Mouse (Mus musculus): ENCODE data around the gene P2ry13. TPM values are rescaled to one million over a fixed set of nuclear protein-coding genes. Genes with fewer than 3 reads are reported as not detected.

Gene P2ry13
- total and polyA plus RNA-seq, 3 experiments, result 0.08 to 1.2 (median 1.2) TPM

DNA sequence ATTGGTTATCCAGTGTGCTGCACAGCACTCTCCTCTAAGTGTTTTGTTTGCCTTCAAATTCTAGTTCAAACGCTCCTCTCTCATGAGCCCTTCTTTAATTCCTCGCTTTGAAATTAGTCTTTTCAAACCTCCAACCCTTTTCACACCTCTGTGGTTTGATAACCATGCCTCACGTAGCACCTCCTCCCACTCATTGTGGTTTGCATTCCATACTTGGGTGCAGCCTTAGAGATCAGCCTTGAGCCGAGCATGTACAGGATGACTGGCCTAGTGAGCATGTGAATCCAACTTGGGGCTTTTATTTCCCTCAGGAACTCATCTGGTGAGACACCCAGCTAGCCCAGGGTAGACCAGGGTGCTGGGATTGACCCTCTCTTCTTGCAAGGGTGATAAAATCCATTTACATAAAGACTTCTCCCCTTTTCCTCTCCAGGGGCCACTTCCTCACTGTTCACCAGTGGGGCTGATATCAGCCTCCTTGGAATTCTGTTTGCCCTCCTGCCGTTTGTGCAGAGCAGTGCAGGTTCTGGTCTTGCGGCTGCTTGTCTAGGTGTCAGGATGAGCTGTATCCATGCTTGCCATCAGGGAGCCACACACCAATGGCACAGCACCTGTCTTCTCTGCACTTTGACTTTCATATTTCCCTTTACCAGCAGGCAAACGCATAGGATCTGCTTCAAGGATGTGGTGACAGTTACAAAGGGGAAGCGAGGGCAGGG lies 6.7 kb downstream of the P2ry13 start:
- DNase-seq (ENCODE audit: extremely low read depth), result no peak
- Histone ChIP-seq H3K9me3 (replicated peaks; ENCODE audit: low read length) (no peaks in the 10 kb centered on the region), H3K4me3 (replicated peaks in 1 of 3; ENCODE audit: low read depth in 2 of 3, low read length in 2 of 3, poor library complexity in 1 of 3) (no peak overlapping the region), H3K4me2 (ENCODE audit: insufficient read depth, low read depth, poor library complexity, severe bottlenecking) (no peak overlapping the region), H3K9ac (ENCODE audit: insufficient read depth, low read depth) (no peak overlapping the region), H3K36me3 (replicated peaks in 1 of 2; ENCODE audit: control insufficient read depth in 1 of 2, insufficient read depth in 1 of 2, low read length in 1 of 2) (no peaks in the 10 kb centered on the region), H3K27me3 (replicated peaks) (no peaks in the 10 kb centered on the region), H3K4me1 (ENCODE audit: control insufficient read depth in 1 of 2, insufficient read depth in 2 of 2) (peaks cover 0 to 24% of the 10 kb centered on the region in 2 experiments; a peak in 2 of 4 replicates), H3K27ac (ENCODE audit: insufficient read depth, low read depth) (no peak overlapping the region), H3K79me2 (replicated peaks; ENCODE audit: control insufficient read depth, extremely low read depth, insufficient read depth, poor library complexity, severe bottlenecking) (no peaks in the 10 kb centered on the region)
- dilution Hi-C loops (cut with MboI; ENCODE audit: extremely low pct_ligation_motif_present, extremely low pct_unique_long_range_greater_than_20kb, low sequenced_read_pairs) (no loop called here), in situ Hi-C loops (cut with MboI; ENCODE audit: low pct_ligation_motif_present, low pct_unique_long_range_greater_than_20kb, low sequenced_read_pairs) (no loop called here)
- TF ChIP-seq JUND (conservative IDR thresholded peaks at IDR 0.05; ENCODE audit: low read depth, low read length) (no peak), NRF1 (IDR thresholded peaks at IDR 0.05; ENCODE audit: low read depth, low read length) (no peak), MYC (IDR thresholded peaks at IDR 0.05; ENCODE audit: low read depth, low read length) (no peak)

DNA sequence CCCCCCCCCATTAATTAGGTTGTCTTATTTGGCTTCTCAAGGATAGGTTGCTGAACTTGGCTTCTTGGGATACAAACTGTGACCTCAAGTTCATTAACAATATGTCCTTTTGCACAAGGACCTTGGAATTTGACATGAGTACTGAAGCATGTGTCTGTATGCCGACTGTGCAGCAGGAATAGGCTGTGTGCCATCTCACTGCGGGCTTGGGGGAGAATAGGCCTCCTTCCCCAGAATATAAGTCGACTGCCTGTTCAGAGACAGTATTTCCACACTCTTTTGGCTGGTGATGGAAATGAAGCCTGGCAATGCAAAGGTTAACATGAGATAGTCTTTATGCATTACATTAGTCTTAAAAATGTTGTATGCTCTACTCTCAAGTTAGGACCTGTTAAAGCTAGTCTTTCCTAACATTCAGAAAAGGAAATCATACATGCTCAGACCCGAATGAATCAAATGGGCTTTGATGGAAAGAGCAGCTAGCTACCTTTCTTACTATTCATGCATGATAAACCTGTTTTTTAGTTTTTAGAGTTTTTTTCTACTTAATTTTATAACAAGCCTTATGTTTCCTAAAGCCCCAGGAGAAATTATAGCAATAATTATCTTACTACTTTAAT lies 13.2 kb downstream of the P2ry13 start:
- Histone ChIP-seq H3K79me2 (replicated peaks; ENCODE audit: control insufficient read depth, extremely low read depth, insufficient read depth, poor library complexity, severe bottlenecking) (no peaks in the 10 kb centered on the region), H3K4me2 (ENCODE audit: insufficient read depth, low read depth, poor library complexity, severe bottlenecking) (no peak overlapping the region), H3K36me3 (replicated peaks in 1 of 2; ENCODE audit: control insufficient read depth in 1 of 2, insufficient read depth in 1 of 2, low read length in 1 of 2) (no peaks in the 10 kb centered on the region), H3K4me1 (ENCODE audit: control insufficient read depth in 1 of 2, insufficient read depth in 2 of 2) (peaks cover 0 to 10% of the 10 kb centered on the region in 2 experiments; a peak in 2 of 4 replicates), H3K4me3 (replicated peaks in 1 of 3; ENCODE audit: low read depth in 2 of 3, low read length in 2 of 3, poor library complexity in 1 of 3) (no peak overlapping the region), H3K9ac (ENCODE audit: insufficient read depth, low read depth) (no peak overlapping the region), H3K27ac (ENCODE audit: insufficient read depth, low read depth) (no peak overlapping the region), H3K27me3 (replicated peaks) (no peaks in the 10 kb centered on the region), H3K9me3 (replicated peaks; ENCODE audit: low read length) (no peaks in the 10 kb centered on the region)
- dilution Hi-C loops (cut with MboI; ENCODE audit: extremely low pct_ligation_motif_present, extremely low pct_unique_long_range_greater_than_20kb, low sequenced_read_pairs), result no loop called here
- TF ChIP-seq POLR2AphosphoS2 (IDR thresholded peaks at IDR 0.05; ENCODE audit: low read depth, low read length), result no peak
- TF ChIP-seq SIN3A (IDR thresholded peaks at IDR 0.05; ENCODE audit: low read length), result no peak
- TF ChIP-seq JUND (conservative IDR thresholded peaks at IDR 0.05; ENCODE audit: low read depth, low read length), result no peak
- in situ Hi-C loops (cut with MboI; ENCODE audit: low pct_ligation_motif_present, low pct_unique_long_range_greater_than_20kb, low sequenced_read_pairs), result no loop called here
- DNase-seq (ENCODE audit: extremely low read depth), result no peak

DNA sequence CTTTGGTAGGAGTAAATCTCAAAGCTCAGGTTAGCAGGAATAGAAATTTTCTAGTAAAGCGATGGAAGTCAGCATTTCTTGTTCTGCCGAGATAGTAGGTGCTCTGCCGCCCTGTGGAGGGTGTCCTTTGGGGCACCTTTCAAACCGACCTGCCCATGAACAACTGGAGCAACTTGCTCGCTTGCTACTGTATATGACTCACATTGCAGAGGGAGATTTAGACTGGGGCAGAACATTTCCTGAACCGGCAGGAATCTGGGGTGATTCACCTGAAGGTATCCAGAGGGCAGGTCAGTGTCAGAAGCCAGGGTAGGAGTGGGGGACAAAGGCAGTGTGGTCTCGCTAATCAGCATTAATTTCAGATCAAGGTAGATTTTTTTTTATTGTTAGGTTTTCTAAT lies 15.7 kb downstream of the P2ry13 start, which contains the start of gene Gpr87:
Gpr87 (minus strand) TSS at position 167 of the 400 bp plus-strand sequence.
- dilution Hi-C loops (cut with MboI; ENCODE audit: extremely low pct_ligation_motif_present, extremely low pct_unique_long_range_greater_than_20kb, low sequenced_read_pairs), result no loop called here

More for the DNA sequence above, 15.7 kb downstream of the P2ry13 start, which contains the start of gene Gpr87:
- no peak within 1 kb of the TSS for H3K4me3 ChIP-seq (replicated peaks in 1 of 3; ENCODE audit: low read depth in 2 of 3, low read length in 2 of 3, poor library complexity in 1 of 3)
- in situ Hi-C loops (cut with MboI; ENCODE audit: low pct_ligation_motif_present, low pct_unique_long_range_greater_than_20kb, low sequenced_read_pairs), result no loop called here
- H3K27me3 ChIP-seq (replicated peaks), result no peaks in the 10 kb centered on the region
- H3K36me3 ChIP-seq (replicated peaks in 1 of 2; ENCODE audit: control insufficient read depth in 1 of 2, insufficient read depth in 1 of 2, low read length in 1 of 2), result no peaks in the 10 kb centered on the region
- no peak for DNase-seq (ENCODE audit: extremely low read depth)
- no peak for TF ChIP-seq ETS1 (conservative IDR thresholded peaks at IDR 0.05; ENCODE audit: low read depth, low read length)
- no peak for TF ChIP-seq PAX5 (IDR thresholded peaks at IDR 0.05; ENCODE audit: low read length)
- TF ChIP-seq NRF1 (IDR thresholded peaks at IDR 0.05; ENCODE audit: low read depth, low read length), result no peak
- TF ChIP-seq MXI1 (IDR thresholded peaks at IDR 0.05; ENCODE audit: low read depth, low read length), result no peak
- no peak for TF ChIP-seq ELF1 (IDR thresholded peaks at IDR 0.05; ENCODE audit: low read depth, low read length)
- no peak for TF ChIP-seq JUND (conservative IDR thresholded peaks at IDR 0.05; ENCODE audit: low read depth, low read length)
- no peak for TF ChIP-seq UBTF (IDR thresholded peaks at IDR 0.05; ENCODE audit: low read depth, low read length)
- no peak for TF ChIP-seq EP300 (IDR thresholded peaks at IDR 0.05; ENCODE audit: low read length)
- no peak for TF ChIP-seq CHD2 (IDR thresholded peaks at IDR 0.05; ENCODE audit: low read length)
- no peak for TF ChIP-seq ZNF384 (IDR thresholded peaks at IDR 0.05; ENCODE audit: low read depth, low read length)
- no peak for TF ChIP-seq BHLHE40 (IDR thresholded peaks at IDR 0.05; ENCODE audit: low read depth, low read length)
- no peak within 1 kb of the TSS for H3K9ac ChIP-seq (ENCODE audit: insufficient read depth, low read depth)
- H3K4me2 ChIP-seq (ENCODE audit: insufficient read depth, low read depth, poor library complexity, severe bottlenecking), result no peak within 1 kb of the TSS
- no peaks in the 10 kb centered on the region for H3K79me2 ChIP-seq (replicated peaks; ENCODE audit: control insufficient read depth, extremely low read depth, insufficient read depth, poor library complexity, severe bottlenecking)
- no peak within 1 kb of the TSS for H3K27ac ChIP-seq (ENCODE audit: insufficient read depth, low read depth)
- no peaks in the 10 kb centered on the region for H3K4me1 ChIP-seq (ENCODE audit: control insufficient read depth in 1 of 2, insufficient read depth in 2 of 2)
- H3K9me3 ChIP-seq (replicated peaks; ENCODE audit: low read length), result no peaks in the 10 kb centered on the region

All from CH12.LX (cell line).